Mouse (Mus musculus) MEL (cell line): ENCODE results near the gene Uevld.

Experiments used
- CTCF ChIP-seq, 3 experiments: IDR thresholded peaks in 2 of 3; conservative IDR thresholded peaks in 1 of 3; 2 replicates each; pipeline ENCODE4 v1.5.1; 2011 to 2012; ENCODE audit warnings: low read length in 3 of 3, low read depth in 2 of 3, mild to moderate bottlenecking in 2 of 3, improper control_type of control experiment in 1 of 3, inconsistent platforms in 1 of 3, mixed read lengths in 1 of 3, moderate library complexity in 1 of 3; ENCODE audit not compliant: control insufficient read depth in 1 of 3, insufficient read depth in 1 of 3, poor library complexity in 1 of 3, severe bottlenecking in 1 of 3
- GABPA ChIP-seq: IDR thresholded peaks from 2 replicates; pipeline ENCODE4 v1.6.1; 2012; ENCODE audit warnings: low read depth, mild to moderate bottlenecking, inconsistent platforms, low read length, improper control_type of control experiment, moderate library complexity
- MAFK ChIP-seq: IDR thresholded peaks from 2 replicates; pipeline ENCODE4 v1.6.1; 2011; ENCODE audit warnings: low read depth, mild to moderate bottlenecking, low read length, improper control_type of control experiment, borderline replicate concordance

DNA sequence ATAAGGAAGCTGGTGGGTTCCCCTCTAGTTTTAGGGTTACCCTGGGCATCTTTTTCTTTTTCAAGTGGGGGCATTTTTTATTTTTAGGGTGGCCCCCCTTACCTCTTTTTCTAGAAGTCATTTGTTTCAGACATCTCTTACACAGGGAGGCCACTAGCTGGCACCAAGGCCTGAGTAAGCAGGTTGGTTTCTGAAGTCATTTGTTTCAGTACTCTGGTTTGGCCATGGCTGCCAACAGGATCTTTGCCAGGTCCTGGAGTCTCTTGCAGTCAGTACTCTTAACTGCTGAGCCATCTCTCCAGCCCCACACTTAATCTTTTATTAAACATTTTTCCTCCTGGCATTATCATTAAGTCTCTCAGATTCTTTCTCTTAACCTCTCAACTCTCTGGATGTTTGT lies 3.8 kb upstream of the Uevld start:
- no peak for TF ChIP-seq GABPA
- no peak for TF ChIP-seq CTCF (IDR thresholded peaks at IDR 0.05 in 2 of 3, conservative IDR thresholded peaks at IDR 0.05 in 1 of 3; ENCODE audit: control insufficient read depth in 1 of 3, insufficient read depth in 1 of 3, low read depth in 2 of 3, low read length in 3 of 3, poor library complexity in 1 of 3, severe bottlenecking in 1 of 3)
- TF ChIP-seq MAFK, result no peak
